Mouse (Mus musculus) MEL (cell line): ENCODE data around the gene Naa10.

Source experiments
- CHD1 ChIP-seq: IDR thresholded peaks from 2 replicates; pipeline ENCODE4 v1.6.1; 2012; ENCODE audit warnings: low read depth, mild to moderate bottlenecking, inconsistent platforms, low read length, improper control_type of control experiment
- CHD2 ChIP-seq: IDR thresholded peaks from 2 replicates; pipeline ENCODE4 v1.6.1; 2011; ENCODE audit warnings: low read length, improper control_type of control experiment
- CTCF ChIP-seq, 3 experiments: IDR thresholded peaks in 2 of 3; conservative IDR thresholded peaks in 1 of 3; 2 replicates each; pipeline ENCODE4 v1.5.1; 2011 to 2012; ENCODE audit warnings: low read length in 3 of 3, low read depth in 2 of 3, mild to moderate bottlenecking in 2 of 3, improper control_type of control experiment in 1 of 3, inconsistent platforms in 1 of 3, mixed read lengths in 1 of 3, moderate library complexity in 1 of 3; ENCODE audit not compliant: control insufficient read depth in 1 of 3, insufficient read depth in 1 of 3, poor library complexity in 1 of 3, severe bottlenecking in 1 of 3
- E2F4 ChIP-seq: IDR thresholded peaks from 2 replicates; pipeline ENCODE4 v1.6.1; 2011; ENCODE audit warnings: low read depth, low read length, improper control_type of control experiment, borderline replicate concordance
- EP300 ChIP-seq, 2 experiments: IDR thresholded peaks; 2 replicates each; pipeline ENCODE4 v1.6.1; 2011; ENCODE audit warnings: improper control_type of control experiment in 2 of 2, low read length in 2 of 2, low read depth in 1 of 2, mild to moderate bottlenecking in 1 of 2
- HCFC1 ChIP-seq: IDR thresholded peaks from 2 replicates; pipeline ENCODE4 v1.6.1; 2012; ENCODE audit warnings: low read depth, mild to moderate bottlenecking, inconsistent platforms, low read length, improper control_type of control experiment, moderate library complexity
- MAFK ChIP-seq: IDR thresholded peaks from 2 replicates; pipeline ENCODE4 v1.6.1; 2011; ENCODE audit warnings: low read depth, mild to moderate bottlenecking, low read length, improper control_type of control experiment, borderline replicate concordance
- MAZ ChIP-seq: IDR thresholded peaks from 2 replicates; pipeline ENCODE4 v1.6.1; 2012; ENCODE audit warnings: low read depth, mild to moderate bottlenecking, inconsistent platforms, low read length, improper control_type of control experiment
- NELFE ChIP-seq: IDR thresholded peaks from 2 replicates; pipeline ENCODE4 v1.6.1; 2011; ENCODE audit warnings: low read depth, low read length, improper control_type of control experiment
- POLR2A ChIP-seq, 2 experiments: IDR thresholded peaks; 2 replicates each; pipeline ENCODE4 v1.6.1; 2011 to 2012; ENCODE audit warnings: low read length in 2 of 2, mild to moderate bottlenecking in 2 of 2, control low read depth in 1 of 2, improper control_type of control experiment in 1 of 2, low read depth in 1 of 2, moderate library complexity in 1 of 2; ENCODE audit not compliant: control insufficient read depth in 1 of 2, insufficient read depth in 1 of 2, poor library complexity in 1 of 2
- SMC3 ChIP-seq: IDR thresholded peaks from 2 replicates; pipeline ENCODE4 v1.6.1; 2011; ENCODE audit warnings: low read depth, low read length, improper control_type of control experiment
- TCF12 ChIP-seq: IDR thresholded peaks from 2 replicates; pipeline ENCODE4 v1.6.1; 2014; ENCODE audit warnings: low read depth, mild to moderate bottlenecking, inconsistent platforms, low read length, improper control_type of control experiment, moderate library complexity
- UBTF ChIP-seq: IDR thresholded peaks from 2 replicates; pipeline ENCODE4 v1.6.1; 2012; ENCODE audit warnings: low read depth, mild to moderate bottlenecking, inconsistent platforms, low read length, improper control_type of control experiment, moderate library complexity, borderline replicate concordance; ENCODE audit not compliant: insufficient read depth
- USF2 ChIP-seq, 2 experiments: IDR thresholded peaks; 2 replicates each; pipeline ENCODE4 v1.6.1; 2011 to 2012; ENCODE audit warnings: improper control_type of control experiment in 2 of 2, low read length in 2 of 2, borderline replicate concordance in 1 of 2, inconsistent platforms in 1 of 2, low read depth in 1 of 2, mild to moderate bottlenecking in 1 of 2; ENCODE audit not compliant: insufficient read depth in 1 of 2

DNA sequence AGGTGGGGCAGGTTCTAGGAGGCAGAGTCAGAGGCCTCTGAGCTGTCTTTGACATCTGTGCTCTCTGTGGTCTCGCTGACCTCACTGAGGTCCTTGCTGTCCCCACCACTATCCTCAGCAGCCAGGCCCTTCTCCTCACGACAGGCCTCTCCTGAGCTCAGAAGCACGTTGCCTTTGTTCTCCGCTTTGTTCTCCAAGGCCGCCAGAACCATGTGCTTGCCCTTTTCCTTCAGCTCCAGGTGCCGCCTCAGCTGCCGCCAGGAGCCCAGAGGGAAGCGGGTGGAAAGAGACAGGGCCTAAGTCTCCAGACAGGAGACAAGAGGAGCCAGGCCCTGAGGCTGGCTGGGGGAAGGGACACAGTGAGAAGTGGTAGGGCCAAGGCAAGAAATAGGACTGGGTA lies 4.8 kb downstream of the Naa10 start:
- no peak for TF ChIP-seq E2F4
- no peak for TF ChIP-seq POLR2A (IDR thresholded peaks at IDR 0.05; ENCODE audit: control insufficient read depth in 1 of 2, insufficient read depth in 1 of 2, low read depth in 1 of 2, low read length in 2 of 2, poor library complexity in 1 of 2)
- no peak for TF ChIP-seq UBTF
- no peak for TF ChIP-seq USF2 (IDR thresholded peaks at IDR 0.05; ENCODE audit: borderline replicate concordance in 1 of 2, insufficient read depth in 1 of 2, low read depth in 1 of 2, low read length in 2 of 2)
- TF ChIP-seq CTCF (IDR thresholded peaks at IDR 0.05 in 2 of 3, conservative IDR thresholded peaks at IDR 0.05 in 1 of 3; ENCODE audit: control insufficient read depth in 1 of 3, insufficient read depth in 1 of 3, low read depth in 2 of 3, low read length in 3 of 3, poor library complexity in 1 of 3, severe bottlenecking in 1 of 3), result no peak
- TF ChIP-seq HCFC1, result no peak
- no peak for TF ChIP-seq TCF12
- TF ChIP-seq EP300 (IDR thresholded peaks at IDR 0.05; ENCODE audit: low read depth in 1 of 2, low read length in 2 of 2), result no peak
- no peak for TF ChIP-seq MAZ
- no peak for TF ChIP-seq SMC3
- no peak for TF ChIP-seq CHD2
- TF ChIP-seq NELFE, result no peak
- no peak for TF ChIP-seq MAFK
- TF ChIP-seq CHD1, result no peak
